Mouse (Mus musculus) spleen, adult 2 months (tissue): ENCODE measurements around the gene Hint1. TPM values are rescaled to one million over a fixed set of nuclear protein-coding genes. Genes with fewer than 3 reads are reported as not detected.
A peak's percentile ranks its signal among the peaks of the same experiment; 100 is the strongest.

Source experiments
- DNase-seq, 2 experiments: peaks; one replicate each; pipeline versions ENCODE4 v3.0.0 to v3.0.0-alpha.2; 2012 to 2021; ENCODE audit warnings: low spot score in 2 of 2, low read depth in 1 of 2
- H3K27ac ChIP-seq: fragments of 200-500 bp; 2 replicates; pipeline ENCODE4 v1.5.1; 2012; ENCODE audit warnings: low read length, inconsistent platforms; ENCODE audit not compliant: insufficient read depth
- H3K27me3 ChIP-seq: fragments of 200-500 bp; 2 replicates; pipeline ENCODE4 v1.6.1; 2012; ENCODE audit warnings: mild to moderate bottlenecking, moderate library complexity, low read length, inconsistent platforms; ENCODE audit not compliant: control insufficient read depth, insufficient read depth
- H3K36me3 ChIP-seq: fragments of 200-500 bp; 2 replicates; pipeline ENCODE4 v1.6.1; 2012; ENCODE audit warnings: mild to moderate bottlenecking, low read length, inconsistent platforms; ENCODE audit not compliant: control insufficient read depth, insufficient read depth
- H3K4me1 ChIP-seq: fragments of 200-500 bp; 2 replicates; pipeline ENCODE4 v1.6.1; 2011; ENCODE audit warnings: inconsistent platforms; ENCODE audit not compliant: control insufficient read depth, insufficient read depth, insufficient read length
- H3K4me3 ChIP-seq: fragments of 200-500 bp; 2 replicates; pipeline ENCODE4 v1.5.1; 2011; ENCODE audit warnings: mild to moderate bottlenecking, inconsistent platforms; ENCODE audit not compliant: insufficient read depth, insufficient read length; ENCODE audit errors: extremely low read depth
- CTCF ChIP-seq: fragments of 200-500 bp; IDR thresholded peaks from 2 replicates; pipeline ENCODE4 v1.5.1; 2011; ENCODE audit warnings: mild to moderate bottlenecking, inconsistent platforms; ENCODE audit not compliant: insufficient read depth, insufficient read length, insufficient replicate concordance; ENCODE audit errors: extremely low read depth
- POLR2A ChIP-seq: fragments of 200-500 bp; IDR thresholded peaks from 2 replicates; pipeline ENCODE4 v1.6.1; 2011; ENCODE audit warnings: low read depth, low read length, inconsistent platforms
- WGBS: fragments of 180-500 bp; shearing (Covaris S2); methylation state at CpG from one replicate; pipeline ENCODE4 v1.1.7; 2018; 5-methylcytosine and 5-hydroxymethylcytosine counted together
- polyA plus RNA-seq: library from polyadenylated mRNA; depleted of rRNA; stranded (reverse); fragments of >200 nt; gene quantifications from 2 replicates; pipeline ENCODE4 v1.2.3, GENCODE M21; 2012

The Hint1 gene
- polyA plus RNA-seq, 1 experiment, result 164 TPM

- DNase-seq, result no peak
- Histone ChIP-seq H3K27me3 (no peaks in the 10 kb centered on the region), H3K4me1 (no peaks in the 10 kb centered on the region; the same call in none of the 2 replicates), H3K4me3 (no peak overlapping the region), H3K27ac (no peak overlapping the region), H3K36me3 (peaks cover 14% of the 10 kb centered on the region)
- TF ChIP-seq POLR2A (no peak), CTCF (no peak)
- 61% methylated on average over 3 of the region's 3 CpGs for WGBS
These were observed 1.8 kb downstream of the Hint1 start for GRCm38 (mm10) chr11:54867903-54868434.

DNA sequence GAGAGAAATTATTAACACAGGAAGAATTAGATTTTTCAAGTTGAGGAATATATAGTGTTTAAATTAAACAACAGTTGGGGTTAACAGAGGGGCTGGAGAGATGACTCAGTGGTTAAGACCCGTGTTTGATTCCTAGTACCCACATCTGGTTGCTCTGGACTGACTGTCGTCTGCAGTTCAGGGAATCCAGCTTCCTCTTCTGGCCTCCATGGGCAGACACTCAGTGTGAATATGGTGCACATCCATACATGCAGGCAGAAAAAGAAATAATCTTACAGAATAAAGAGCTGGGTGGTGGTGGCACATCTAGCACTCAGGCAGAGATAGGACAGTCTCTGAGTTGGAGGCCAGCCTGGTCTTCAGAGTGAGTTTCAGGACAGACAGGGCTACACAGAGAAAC is 2.3 kb downstream of the Hint1 start:
- Histone ChIP-seq H3K4me3 (no peak overlapping the region), H3K27me3 (no peaks in the 10 kb centered on the region), H3K36me3 (peaks cover 16% of the 10 kb centered on the region), H3K4me1 (no peaks in the 10 kb centered on the region; the same call in none of the 2 replicates), H3K27ac (no peak overlapping the region)
- 45% methylated on average over 2 of the region's 2 CpGs for WGBS
- TF ChIP-seq CTCF (no peak), POLR2A (no peak)
- no peak for DNase-seq

DNA sequence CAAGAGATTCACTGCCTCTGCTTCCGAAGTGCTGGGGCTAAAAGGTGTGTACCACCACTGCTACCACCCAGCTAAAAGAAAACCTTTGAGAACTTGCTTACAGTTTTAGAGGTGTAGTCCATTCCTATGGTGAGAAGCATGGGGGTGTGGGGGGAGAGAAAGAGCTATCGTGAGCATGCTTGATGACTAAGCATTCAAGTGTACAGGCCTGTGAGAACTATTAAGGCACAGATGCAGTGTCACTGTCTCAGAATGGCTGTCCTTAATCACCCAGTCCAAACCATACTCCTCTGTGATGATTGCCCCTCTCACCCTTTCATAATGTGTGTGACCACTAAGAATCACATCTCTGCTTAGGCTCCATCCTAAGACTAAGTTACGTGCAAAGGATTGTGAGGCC is 3.1 kb downstream of the Hint1 start:
- no peak for TF ChIP-seq POLR2A
- TF ChIP-seq CTCF, result no peak
- H3K4me1 ChIP-seq, result no peaks in the 10 kb centered on the region; the same call in none of the 2 replicates
- no peak for DNase-seq
- H3K36me3 ChIP-seq, result peaks cover 23% of the 10 kb centered on the region
- no peak overlapping the region for H3K4me3 ChIP-seq
- WGBS, result 85% methylated on average over 3 of the region's 3 CpGs
- H3K27ac ChIP-seq, result no peak overlapping the region
- H3K27me3 ChIP-seq, result no peaks in the 10 kb centered on the region

DNA sequence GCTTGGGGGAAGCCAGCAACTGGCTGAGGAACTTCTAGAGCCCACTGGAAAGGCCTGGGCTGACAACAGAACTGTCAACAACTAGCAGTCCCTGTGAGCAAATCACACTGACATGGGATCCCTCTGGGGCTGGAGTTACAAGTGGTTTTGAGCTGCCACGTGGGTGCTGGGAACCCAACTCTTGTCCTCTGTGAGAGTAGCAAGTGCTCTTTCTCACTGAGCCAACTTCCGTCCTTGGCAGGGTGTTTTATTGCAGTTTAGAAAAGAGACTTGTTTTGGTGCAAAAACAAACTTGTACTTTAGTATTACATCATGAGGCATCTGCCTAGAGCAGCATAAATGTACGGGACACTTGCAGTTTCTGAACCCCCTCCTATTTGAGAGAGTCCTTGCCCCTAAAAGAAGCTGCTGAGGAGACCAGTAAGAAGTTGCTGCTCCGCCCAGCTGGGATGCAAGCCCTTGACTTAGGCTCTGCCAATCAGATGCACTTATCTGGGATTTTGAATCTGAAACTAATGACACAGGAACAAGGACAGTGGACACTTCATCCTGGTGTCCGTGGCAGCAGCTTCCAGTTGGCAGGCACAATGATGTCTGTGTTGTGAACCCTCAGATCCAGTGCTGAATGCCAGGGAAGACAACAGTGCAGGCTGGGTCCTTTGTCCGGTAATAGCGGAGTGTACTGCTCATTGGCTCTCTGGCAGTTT is 5.8 kb downstream of the Hint1 start:
- Histone ChIP-seq H3K27ac (0 out of 2 replicates have a peak overlapping the region, but pooled peaks have one; percentile 4), H3K36me3 (peaks cover 23% of the 10 kb centered on the region), H3K27me3 (no peaks in the 10 kb centered on the region), H3K4me1 (no peaks in the 10 kb centered on the region; the same call in 1 of the 2 replicates), H3K4me3 (no peak overlapping the region)
- 84% methylated on average over 7 of the region's 7 CpGs for WGBS
- DNase-seq, result no peak
- TF ChIP-seq CTCF (no peak), POLR2A (no peak)

DNA sequence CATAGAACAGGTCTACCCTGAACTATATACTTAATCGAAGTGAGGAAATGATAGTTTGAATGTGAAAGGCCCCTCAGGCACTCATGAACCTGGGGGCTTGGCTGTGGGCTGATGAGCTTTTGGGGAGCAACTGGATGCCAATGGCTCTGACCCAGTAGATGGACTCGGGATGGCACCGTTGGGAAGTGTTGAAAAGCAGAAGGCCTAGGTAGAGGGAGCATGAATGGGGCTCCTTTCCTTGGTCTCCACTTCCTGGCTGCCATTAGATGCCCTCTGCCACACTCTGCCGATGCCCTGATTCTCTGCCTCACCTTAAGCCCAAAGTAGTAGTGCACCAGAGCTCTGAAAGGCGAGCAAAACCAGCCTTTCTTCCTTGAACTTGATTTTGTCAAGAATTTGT is 9.8 kb downstream of the Hint1 start:
- H3K4me3 ChIP-seq, result no peak overlapping the region
- no peaks in the 10 kb centered on the region for H3K4me1 ChIP-seq
- no peak for TF ChIP-seq POLR2A
- TF ChIP-seq CTCF, result no peak
- H3K27ac ChIP-seq, result no peak overlapping the region
- no peaks in the 10 kb centered on the region for H3K27me3 ChIP-seq
- no peak for DNase-seq
- peaks cover 17% of the 10 kb centered on the region for H3K36me3 ChIP-seq
- 91% methylated on average over 5 of the region's 5 CpGs for WGBS

DNA sequence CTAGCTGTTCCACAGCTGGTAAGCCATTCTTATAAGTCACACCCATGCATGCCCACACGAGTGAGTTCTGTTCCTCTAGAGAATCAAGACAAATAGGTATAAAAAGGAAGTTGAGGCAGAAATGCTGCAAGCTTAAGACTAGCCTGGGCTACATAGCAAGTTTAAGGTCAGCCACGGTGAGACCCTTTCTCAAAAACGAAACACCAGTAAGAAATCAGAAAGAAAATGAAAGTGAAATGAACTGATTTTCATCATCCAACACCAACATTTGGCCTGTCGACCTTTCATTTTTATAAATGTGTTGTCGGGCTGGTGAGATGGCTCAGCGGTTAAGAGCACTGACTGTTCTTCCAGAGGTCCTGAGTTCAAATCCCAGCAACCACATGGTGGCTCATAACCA is 12.7 kb downstream of the Hint1 start:
- Histone ChIP-seq H3K27me3 (no peaks in the 10 kb centered on the region), H3K4me3 (no peak overlapping the region), H3K27ac (no peak overlapping the region), H3K36me3 (peaks cover 2% of the 10 kb centered on the region), H3K4me1 (no peaks in the 10 kb centered on the region)
- TF ChIP-seq POLR2A (no peak), CTCF (no peak)
- WGBS, result 61% methylated on average over 6 of the region's 6 CpGs
- DNase-seq, result no peak

- Histone ChIP-seq H3K36me3 (no peaks in the 10 kb centered on the region), H3K27ac (no peak overlapping the region), H3K27me3 (no peaks in the 10 kb centered on the region), H3K4me1 (peaks cover 5% of the 10 kb centered on the region; the same call in 1 of the 2 replicates), H3K4me3 (no peak overlapping the region)
- TF ChIP-seq CTCF (peak; percentile 40; the same call in 1 of the 2 replicates), POLR2A (no peak)
- WGBS, result 33% methylated on average over 4 of the region's 4 CpGs
- peak; percentile 27 to 52 for DNase-seq
These were observed 13.3 kb downstream of the Hint1 start for GRCm38 (mm10) chr11:54879434-54879833.
